Mouse (Mus musculus): ENCODE data around the gene Txnrd3. TPM values are rescaled to one million over a fixed set of nuclear protein-coding genes. Genes with fewer than 3 reads are reported as not detected.

Gene Txnrd3
- polyA plus RNA-seq, 1 experiment from 2014 or later, result 5.9 TPM

DNA sequence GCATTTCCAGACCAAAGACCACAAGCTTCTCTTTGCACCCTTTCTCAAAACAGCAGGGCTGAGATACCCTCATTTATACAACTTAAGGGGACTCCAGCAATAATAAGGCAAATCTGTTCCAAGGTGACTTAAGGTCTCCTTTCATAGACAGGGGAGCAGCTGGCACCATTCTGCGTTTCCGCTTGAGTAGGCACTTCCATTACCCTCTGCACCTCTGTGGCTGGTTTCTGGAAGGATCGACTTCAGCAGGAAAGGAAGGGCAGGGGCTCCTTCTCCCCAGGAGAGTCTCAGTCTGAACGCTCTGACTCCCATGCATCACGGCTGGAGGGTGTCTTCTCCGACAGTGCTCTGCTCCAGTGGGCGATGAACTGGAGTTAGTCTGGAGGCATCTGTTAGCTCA lies 10.7 kb upstream of the Txnrd3 start:
- Histone ChIP-seq H3K36me3 (ENCODE audit: inconsistent target) (no peaks in the 10 kb centered on the region), H3K79me2 (ENCODE audit: inconsistent target) (no peaks in the 10 kb centered on the region), H3K4me3 (ENCODE audit: inconsistent target) (no peak overlapping the region), H3K27ac (no peak overlapping the region)
- WGBS (ENCODE audit: missing documents), result 87% methylated on average over 7 of the region's 7 CpGs

DNA sequence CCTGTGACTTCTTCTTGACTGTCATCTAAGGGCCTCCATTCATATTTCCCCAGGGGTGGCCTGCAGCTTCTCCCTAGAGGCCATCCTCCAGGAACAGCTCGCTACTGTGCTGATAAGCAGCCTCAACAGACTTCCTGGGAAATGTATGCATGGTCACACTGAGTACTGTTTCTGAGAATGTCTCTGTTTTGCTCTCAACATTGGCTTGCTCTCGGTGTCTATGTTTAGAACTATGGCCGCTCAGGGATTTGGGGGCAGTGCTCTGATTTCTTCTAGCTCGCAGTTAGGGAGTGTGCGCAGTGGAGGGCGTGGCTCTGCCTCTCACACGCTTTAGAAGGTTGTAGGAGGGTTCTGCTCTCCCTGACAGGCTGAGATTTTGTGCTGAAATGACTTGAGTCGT lies 9.4 kb upstream of the Txnrd3 start:
- 82% methylated on average over 8 of the region's 8 CpGs for WGBS (ENCODE audit: missing documents)
- Histone ChIP-seq H3K36me3 (ENCODE audit: inconsistent target) (no peaks in the 10 kb centered on the region), H3K79me2 (ENCODE audit: inconsistent target) (no peaks in the 10 kb centered on the region), H3K4me3 (ENCODE audit: inconsistent target) (no peak overlapping the region), H3K27ac (no peak overlapping the region)

DNA sequence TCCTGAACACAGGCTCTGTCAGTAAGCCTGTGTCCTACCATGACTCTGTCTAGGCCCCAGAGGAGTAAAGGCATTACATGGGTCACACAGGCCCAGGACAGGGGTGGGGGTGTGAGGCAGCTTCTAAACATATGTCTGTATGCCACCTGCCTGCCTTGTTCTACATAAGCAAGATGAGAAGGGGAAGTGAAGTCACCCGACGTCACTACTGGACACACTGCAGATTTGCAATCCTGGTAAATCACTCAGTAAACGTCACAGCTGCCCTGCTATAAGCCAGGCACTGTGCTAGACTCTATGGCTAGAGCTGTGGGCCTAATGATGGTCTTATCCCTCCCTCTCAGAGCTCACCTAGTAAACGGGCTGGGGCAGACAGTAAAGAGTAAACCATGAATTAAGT lies 5.8 kb upstream of the Txnrd3 start:
- Histone ChIP-seq H3K4me3 (ENCODE audit: inconsistent target) (no peak overlapping the region), H3K27ac (no peak overlapping the region), H3K79me2 (ENCODE audit: inconsistent target) (no peaks in the 10 kb centered on the region), H3K36me3 (ENCODE audit: inconsistent target) (no peaks in the 10 kb centered on the region)
- 64% methylated on average over 4 of the region's 4 CpGs for WGBS (ENCODE audit: missing documents)

DNA sequence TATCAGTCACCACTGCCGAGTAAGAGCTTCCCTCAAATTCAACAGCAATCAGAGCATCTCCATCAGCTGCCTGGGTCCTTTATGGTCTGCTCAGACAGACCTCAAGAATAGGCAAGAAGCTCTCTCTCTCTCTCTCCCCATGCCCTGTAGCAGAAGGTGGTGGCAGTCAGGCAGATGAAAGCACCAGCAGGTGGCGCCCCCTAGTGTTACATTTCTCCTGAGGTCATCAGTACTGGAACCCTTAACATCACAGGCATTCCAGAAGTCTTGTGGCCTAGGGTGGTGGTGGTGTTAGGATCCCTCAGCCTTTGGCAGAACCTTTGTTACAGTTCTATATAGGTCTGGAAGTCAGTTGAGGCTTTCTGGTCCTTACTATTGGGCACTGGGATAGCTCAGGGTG lies 4.8 kb upstream of the Txnrd3 start:
- H3K4me3 ChIP-seq (ENCODE audit: inconsistent target), result no peak overlapping the region
- WGBS (ENCODE audit: missing documents), result 44% methylated on average over 2 of the region's 2 CpGs
- no peaks in the 10 kb centered on the region for H3K36me3 ChIP-seq (ENCODE audit: inconsistent target)
- H3K79me2 ChIP-seq (ENCODE audit: inconsistent target), result no peaks in the 10 kb centered on the region
- no peak overlapping the region for H3K27ac ChIP-seq

DNA sequence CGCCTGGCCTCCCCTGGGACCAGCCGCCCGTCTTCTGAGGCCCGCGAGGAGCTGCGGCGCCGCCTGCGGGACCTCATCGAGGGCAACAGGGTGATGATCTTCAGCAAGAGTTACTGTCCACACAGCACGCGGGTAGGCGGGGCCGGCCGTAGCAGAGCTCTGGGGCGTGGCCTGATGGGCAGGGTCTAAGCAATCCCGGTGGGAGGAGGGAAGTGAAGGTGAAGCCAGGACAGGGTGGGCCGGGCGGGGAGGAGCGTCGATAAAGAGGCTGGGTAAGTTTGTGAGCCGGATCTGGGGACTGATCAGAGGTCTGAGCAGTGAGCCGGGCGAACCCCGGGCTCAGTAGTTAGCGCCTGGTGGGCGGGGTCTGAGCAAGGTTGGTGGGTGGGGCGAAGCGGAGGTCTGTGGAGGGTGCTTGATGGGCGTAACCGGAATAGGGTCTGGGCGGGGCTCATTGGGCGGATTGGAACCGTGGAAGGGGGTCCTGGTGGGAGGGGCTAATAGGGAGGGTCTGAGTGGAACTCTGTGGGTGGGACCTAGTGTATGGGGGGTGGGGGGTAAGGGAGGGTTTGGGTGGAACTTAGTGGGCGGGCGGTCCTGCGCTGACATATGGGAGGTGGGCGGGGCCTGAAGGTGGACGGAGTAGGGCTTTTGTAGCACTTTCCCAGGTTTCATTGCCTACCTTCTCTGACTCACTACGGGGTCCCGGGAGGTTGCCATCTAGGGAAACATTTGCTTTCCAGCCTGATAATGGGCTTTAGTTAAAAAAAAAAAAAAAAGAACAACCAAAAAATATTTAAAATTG lies 685 bp downstream of the Txnrd3 start:
- H3K27ac ChIP-seq, result peak overlapping the region; percentile 54

DNA sequence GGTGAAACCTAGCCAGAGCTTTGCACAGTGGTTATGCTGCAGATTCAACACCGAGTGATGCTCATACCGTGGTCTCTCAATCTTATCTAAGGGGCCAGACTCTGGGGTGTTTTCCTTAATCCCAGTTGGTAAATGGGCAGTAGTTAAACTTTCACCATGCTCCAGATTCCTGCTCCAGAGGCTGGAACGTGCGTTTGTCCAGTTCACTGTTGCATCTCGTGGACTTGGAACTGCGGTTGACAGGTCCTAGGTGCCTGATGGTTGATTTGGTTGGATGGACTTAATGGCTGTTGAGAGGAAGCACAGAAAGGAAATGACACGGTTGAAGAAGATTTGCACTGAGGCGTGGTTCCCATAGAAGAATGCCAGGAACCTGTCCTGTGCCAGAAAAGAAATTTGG lies 6.1 kb downstream of the Txnrd3 start:
- H3K27ac ChIP-seq, result no peak overlapping the region
- WGBS (ENCODE audit: missing documents), result 88% methylated on average over 5 of the region's 8 CpGs
- no peaks in the 10 kb centered on the region for H3K36me3 ChIP-seq (ENCODE audit: inconsistent target)
- no peaks in the 10 kb centered on the region for H3K79me2 ChIP-seq (ENCODE audit: inconsistent target)
- no peak overlapping the region for H3K4me3 ChIP-seq (ENCODE audit: inconsistent target)

More for the DNA sequence above, 685 bp downstream of the Txnrd3 start:
- WGBS (ENCODE audit: missing documents), result under 1% methylated on average over 37 of the region's 41 CpGs
- peak overlapping the region; percentile 40 for H3K4me3 ChIP-seq (ENCODE audit: inconsistent target)
- H3K36me3 ChIP-seq (ENCODE audit: inconsistent target), result no peaks in the 10 kb centered on the region
- H3K79me2 ChIP-seq (ENCODE audit: inconsistent target), result no peaks in the 10 kb centered on the region

DNA sequence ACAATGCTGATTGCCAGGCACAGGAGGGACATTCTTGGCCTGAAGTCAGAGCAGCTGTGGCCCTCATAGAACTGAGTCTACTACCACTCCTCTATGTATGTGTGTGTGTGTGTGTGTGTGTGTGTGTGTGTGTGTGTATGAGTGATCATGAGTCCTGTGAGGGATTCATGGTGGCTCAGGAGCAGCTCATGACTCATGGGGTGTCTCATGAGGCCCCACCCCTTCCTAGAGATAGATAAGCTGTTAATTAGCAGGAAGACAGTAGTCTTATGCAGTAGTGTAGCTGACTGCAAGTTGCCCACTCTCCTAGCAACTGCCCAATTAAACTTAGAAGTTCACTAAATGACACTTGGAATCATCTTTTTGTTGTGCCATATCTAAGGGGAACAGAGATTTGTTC lies 8.0 kb downstream of the Txnrd3 start:
- Histone ChIP-seq H3K27ac (no peak overlapping the region), H3K36me3 (ENCODE audit: inconsistent target) (no peaks in the 10 kb centered on the region), H3K79me2 (ENCODE audit: inconsistent target) (no peaks in the 10 kb centered on the region), H3K4me3 (ENCODE audit: inconsistent target) (no peak overlapping the region)

DNA sequence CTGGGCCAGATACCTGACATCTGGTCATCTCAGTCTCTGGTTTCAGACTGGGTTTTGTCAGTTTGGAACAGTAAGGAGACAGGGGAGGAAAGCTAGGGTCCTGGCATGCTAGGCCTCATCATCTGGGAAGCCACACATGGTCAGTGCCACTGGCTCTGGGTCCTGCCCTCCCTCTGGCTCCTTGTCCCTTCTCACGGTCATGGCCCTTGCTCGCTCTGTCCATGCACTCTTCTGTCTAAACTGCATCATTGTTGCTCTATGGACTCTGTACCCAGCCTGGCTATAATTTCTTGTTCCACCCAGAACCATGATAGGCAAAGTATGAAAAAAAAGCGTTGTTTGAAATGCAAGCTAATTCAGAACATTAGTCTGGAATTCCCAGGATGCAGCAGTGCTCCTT lies 11.2 kb downstream of the Txnrd3 start:
- H3K4me3 ChIP-seq (ENCODE audit: inconsistent target), result no peak overlapping the region
- no peak overlapping the region for H3K27ac ChIP-seq
- WGBS (ENCODE audit: missing documents), result 96% methylated on average over 3 of the region's 3 CpGs
- H3K79me2 ChIP-seq (ENCODE audit: inconsistent target), result no peaks in the 10 kb centered on the region
- no peaks in the 10 kb centered on the region for H3K36me3 ChIP-seq (ENCODE audit: inconsistent target)

DNA sequence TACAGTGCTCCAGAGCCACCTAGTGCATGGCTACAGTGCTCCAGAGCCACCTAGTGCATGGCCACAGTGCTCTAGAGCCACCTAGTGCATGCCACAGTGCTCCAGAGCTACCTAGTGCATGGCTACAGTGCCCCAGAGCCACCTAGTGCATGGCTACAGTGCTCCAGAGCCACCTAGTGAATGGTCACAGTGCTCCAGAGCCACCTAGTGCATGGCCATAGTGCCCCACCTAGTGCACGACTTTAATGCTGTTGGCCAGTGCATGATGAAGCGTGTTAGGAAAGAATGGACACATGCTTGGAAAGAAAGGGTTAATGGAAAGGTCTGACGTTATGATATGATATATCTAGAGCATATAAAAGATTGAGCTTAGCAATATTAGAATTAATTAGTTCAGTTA lies 14.6 kb downstream of the Txnrd3 start:
- no peaks in the 10 kb centered on the region for H3K79me2 ChIP-seq (ENCODE audit: inconsistent target)
- WGBS (ENCODE audit: missing documents), result 91% methylated on average over 3 of the region's 3 CpGs
- H3K36me3 ChIP-seq (ENCODE audit: inconsistent target), result no peaks in the 10 kb centered on the region
- H3K4me3 ChIP-seq (ENCODE audit: inconsistent target), result no peak overlapping the region
- no peak overlapping the region for H3K27ac ChIP-seq

DNA sequence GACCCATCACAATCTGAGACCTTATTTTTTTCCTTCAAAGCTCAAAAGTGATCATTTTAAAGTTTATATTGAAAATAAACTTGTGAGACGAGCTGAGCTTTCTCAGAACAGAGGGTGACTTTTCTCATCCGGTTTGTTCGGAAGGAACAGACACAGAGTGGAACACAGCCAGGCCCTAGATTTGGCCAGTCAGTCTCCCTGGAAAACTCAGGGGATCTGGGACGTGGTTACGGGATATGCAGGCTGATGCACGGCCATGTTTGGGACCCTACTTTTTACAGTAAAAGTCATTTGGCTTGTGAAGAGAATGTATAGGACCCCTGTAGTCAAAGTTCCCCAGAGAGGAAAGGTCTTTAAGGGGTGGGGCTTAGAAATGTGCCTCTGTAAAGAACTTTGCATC lies 15.1 kb downstream of the Txnrd3 start:
- no peak overlapping the region for H3K27ac ChIP-seq
- H3K36me3 ChIP-seq (ENCODE audit: inconsistent target), result no peaks in the 10 kb centered on the region
- WGBS (ENCODE audit: missing documents), result 96% methylated on average over 6 of the region's 6 CpGs
- no peak overlapping the region for H3K4me3 ChIP-seq (ENCODE audit: inconsistent target)
- H3K79me2 ChIP-seq (ENCODE audit: inconsistent target), result no peaks in the 10 kb centered on the region

DNA sequence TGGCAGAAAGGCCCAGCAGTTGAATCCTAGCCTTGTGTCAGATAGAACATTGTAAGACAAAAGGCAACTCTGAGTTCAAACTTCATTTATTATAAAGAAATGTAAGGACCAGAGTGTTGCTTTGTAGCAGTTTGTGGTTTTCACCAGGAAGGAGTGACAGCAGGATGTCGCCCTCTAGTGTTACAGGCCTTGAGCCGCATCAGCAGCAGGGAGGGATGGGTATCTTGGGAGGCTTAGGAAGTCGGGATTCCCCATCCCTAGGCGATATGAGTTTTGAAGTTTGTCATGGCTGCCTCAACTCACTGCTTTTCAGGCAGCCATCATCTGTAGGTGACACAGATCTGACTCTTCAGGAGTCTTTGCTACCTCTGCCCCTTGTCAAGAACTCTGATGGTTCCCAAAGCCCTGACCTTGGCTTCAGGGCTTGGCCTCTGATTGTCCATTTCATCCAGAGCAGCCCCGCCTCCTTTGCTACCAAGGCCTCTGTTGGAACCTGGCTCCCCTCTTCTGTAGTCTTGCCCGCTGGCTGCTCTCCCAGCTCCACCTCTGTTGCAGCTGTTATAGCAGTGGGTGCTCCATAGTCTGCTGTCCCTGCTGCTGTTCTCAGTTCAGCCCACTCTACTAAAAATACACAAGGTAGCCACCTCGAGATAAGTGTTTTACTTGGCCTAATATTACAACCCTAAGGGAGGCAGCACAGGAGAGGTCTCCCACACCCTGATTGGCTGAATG lies 16.1 kb downstream of the Txnrd3 start:
- 45% methylated on average over 7 of the region's 7 CpGs for WGBS (ENCODE audit: missing documents)
- H3K36me3 ChIP-seq (ENCODE audit: inconsistent target), result no peaks in the 10 kb centered on the region

DNA sequence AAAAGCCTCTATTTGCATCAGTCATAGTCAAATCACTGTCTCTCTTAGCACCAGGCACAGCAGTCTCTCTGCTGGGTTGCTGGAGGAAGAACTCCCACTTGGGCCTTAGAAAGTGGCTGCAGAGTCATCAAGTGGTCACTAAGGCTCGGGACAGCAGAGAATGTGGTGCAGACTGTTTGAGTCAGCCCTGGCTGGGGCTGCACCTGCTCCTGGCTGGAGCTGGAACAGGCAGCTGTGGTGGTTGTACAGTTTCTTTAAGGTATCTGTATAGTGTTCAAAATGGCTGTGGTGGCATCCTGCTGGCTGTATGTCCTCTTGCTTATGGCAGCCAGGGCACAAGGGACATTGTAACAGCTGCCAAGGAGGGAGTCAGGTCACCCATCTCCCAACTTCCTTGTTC lies 16.7 kb downstream of the Txnrd3 start:
- no peak overlapping the region for H3K4me3 ChIP-seq (ENCODE audit: inconsistent target)
- 88% methylated on average over 1 of the region's 1 CpGs for WGBS (ENCODE audit: missing documents)
- H3K79me2 ChIP-seq (ENCODE audit: inconsistent target), result no peaks in the 10 kb centered on the region
- no peak overlapping the region for H3K27ac ChIP-seq
- H3K36me3 ChIP-seq (ENCODE audit: inconsistent target), result no peaks in the 10 kb centered on the region

More for the DNA sequence above, 16.1 kb downstream of the Txnrd3 start:
- no peaks in the 10 kb centered on the region for H3K79me2 ChIP-seq (ENCODE audit: inconsistent target)
- H3K4me3 ChIP-seq (ENCODE audit: inconsistent target), result no peak overlapping the region
- H3K27ac ChIP-seq, result no peak overlapping the region

DNA sequence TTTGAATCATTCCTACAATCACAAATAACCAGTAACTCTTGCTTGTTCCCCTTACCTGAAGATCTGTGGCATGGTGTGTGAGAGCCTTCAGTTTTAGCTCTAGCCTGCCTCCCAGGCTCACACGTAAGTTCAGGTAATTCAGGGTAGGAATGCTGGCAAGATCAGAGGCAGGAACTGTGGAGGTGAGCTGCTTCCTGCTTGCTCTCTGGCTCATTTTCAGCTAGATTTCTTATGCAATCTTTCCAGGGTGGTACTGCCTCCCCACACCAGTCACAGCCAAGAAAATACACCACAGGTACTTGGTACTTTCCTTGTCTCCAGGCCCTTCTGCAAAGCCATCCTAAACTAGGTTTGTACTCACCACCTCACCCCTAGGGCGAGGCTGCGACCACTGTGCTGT lies 18.7 kb downstream of the Txnrd3 start:
- no peaks in the 10 kb centered on the region for H3K79me2 ChIP-seq (ENCODE audit: inconsistent target)
- no peak overlapping the region for H3K4me3 ChIP-seq (ENCODE audit: inconsistent target)
- 100% methylated on average over 1 of the region's 3 CpGs for WGBS (ENCODE audit: missing documents)

DNA sequence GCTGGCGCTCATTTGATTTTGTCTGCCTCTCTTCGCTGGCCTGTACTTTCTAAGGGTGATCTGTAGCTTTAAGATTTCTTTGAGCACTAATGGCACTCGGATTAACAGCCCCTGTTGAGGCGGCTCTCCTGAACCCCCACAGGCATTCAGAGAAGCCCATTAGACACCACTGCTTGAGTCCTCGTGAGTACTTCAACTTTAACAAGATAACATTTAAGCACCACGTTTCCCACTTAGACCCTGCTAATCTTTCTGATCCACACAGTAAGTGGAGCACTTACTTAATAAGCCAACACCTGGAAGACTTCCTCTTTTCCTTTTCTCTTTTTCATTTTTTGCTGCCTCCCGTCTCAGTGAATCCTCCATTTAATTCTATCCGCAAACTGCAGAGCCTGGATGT lies 21.4 kb downstream of the Txnrd3 start:
- Histone ChIP-seq H3K27ac (no peak overlapping the region), H3K36me3 (ENCODE audit: inconsistent target) (no peaks in the 10 kb centered on the region), H3K79me2 (ENCODE audit: inconsistent target) (no peaks in the 10 kb centered on the region), H3K4me3 (ENCODE audit: inconsistent target) (no peak overlapping the region)
- WGBS (ENCODE audit: missing documents), result 85% methylated on average over 8 of the region's 8 CpGs

More for the DNA sequence above, 18.7 kb downstream of the Txnrd3 start:
- Histone ChIP-seq H3K27ac (no peak overlapping the region), H3K36me3 (ENCODE audit: inconsistent target) (no peaks in the 10 kb centered on the region)

DNA sequence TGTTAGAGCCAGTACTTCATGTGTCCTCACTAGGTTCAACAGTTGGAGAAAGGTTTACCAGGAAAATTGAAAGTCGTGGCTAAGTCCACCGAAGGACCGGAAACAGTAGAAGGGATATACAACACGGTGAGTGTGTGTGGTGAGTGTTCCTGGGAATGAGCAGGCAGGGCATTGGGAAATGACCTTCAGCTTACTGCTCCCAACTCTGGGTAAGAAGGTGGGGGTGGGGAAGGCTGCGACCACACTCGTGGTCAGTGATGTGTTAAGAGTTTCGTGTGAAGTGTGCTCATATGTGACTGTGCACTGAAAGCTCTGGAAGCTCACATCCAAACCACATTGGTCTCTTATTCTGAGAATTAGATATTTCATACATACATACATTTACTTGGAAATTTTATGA lies 21.9 kb downstream of the Txnrd3 start:
- no peak overlapping the region for H3K27ac ChIP-seq
- WGBS (ENCODE audit: missing documents), result 85% methylated on average over 6 of the region's 7 CpGs
- no peaks in the 10 kb centered on the region for H3K79me2 ChIP-seq (ENCODE audit: inconsistent target)
- no peaks in the 10 kb centered on the region for H3K36me3 ChIP-seq (ENCODE audit: inconsistent target)
- H3K4me3 ChIP-seq (ENCODE audit: inconsistent target), result no peak overlapping the region

Data from macrophage (primary cell).